Mouse (Mus musculus) heart, postnatal 25 days (tissue): Measurements from ENCODE around the gene Zfp329. TPM values are rescaled to one million over a fixed set of nuclear protein-coding genes. Genes with fewer than 3 reads are reported as not detected.

Experiments
- total RNA-seq, 2 experiments: library from RNA; stranded (reverse); gene quantifications; 2 replicates each; pipeline ENCODE4 v1.2.3; 2021

Gene Zfp329
- total RNA-seq, 2 experiments from 2014 or later = 6.6 to 7.1 TPM

Other genes with a start within 250 kb of the Zfp329 start
- gene Vmn2r53, start 210.1 kb downstream of the Zfp329 start, total RNA-seq = under 1 TPM in 1 of 2 experiments, not detected in 1; under 0.01 TPM
- gene Vmn2r54, start 178.5 kb downstream of the Zfp329 start, total RNA-seq = not detected
- not detected for gene Vmn2r55, start 133.9 kb downstream of the Zfp329 start, total RNA-seq
- gene Vmn2r56, start 83.9 kb downstream of the Zfp329 start, total RNA-seq = not detected
- gene Zscan18, start 15.2 kb downstream of the Zfp329 start, total RNA-seq = under 1 TPM; 0.48 to 0.91 TPM
- 10 to 100 TPM; 14.1 to 16.3 TPM for gene Zfp110, start 15.9 kb upstream of the Zfp329 start, total RNA-seq
- gene Zfp128, start 62.3 kb upstream of the Zfp329 start, total RNA-seq = 1 to 10 TPM; 3.2 to 4.0 TPM
- 1 to 10 TPM; 5.2 to 6.2 TPM for gene Zscan22, start 79.0 kb upstream of the Zfp329 start, total RNA-seq
- 100 to 1,000 TPM; 507 to 542 TPM for gene Rps5, start 103.4 kb upstream of the Zfp329 start, total RNA-seq
- gene Rnf225, start 108.6 kb upstream of the Zfp329 start, total RNA-seq = under 1 TPM; 0.21 to 0.22 TPM
- gene Zfp324, start 147.0 kb upstream of the Zfp329 start, total RNA-seq = 1 to 10 TPM; 3.2 to 4.6 TPM
- 1 to 10 TPM; 2.5 to 3.0 TPM for gene Zfp446, start 159.0 kb upstream of the Zfp329 start, total RNA-seq
- not detected for gene Slc27a5, start 179.3 kb upstream of the Zfp329 start, total RNA-seq
- 10 to 100 TPM; 86.8 to 96.2 TPM for gene Trim28, start 180.3 kb upstream of the Zfp329 start, total RNA-seq
- 10 to 100 TPM in 1 of 2 experiments, 1 to 10 TPM in 1; 7.3 to 10.9 TPM for gene Zbtb45, start 191.2 kb upstream of the Zfp329 start, total RNA-seq
- gene Chmp2a, start 215.9 kb upstream of the Zfp329 start, total RNA-seq = 100 to 1,000 TPM; 120 to 122 TPM
- 100 to 1,000 TPM; 190 to 199 TPM for gene Ube2m, start 219.4 kb upstream of the Zfp329 start, total RNA-seq
- gene Mzf1, start 235.9 kb upstream of the Zfp329 start, total RNA-seq = under 1 TPM; 0.39 to 0.48 TPM